Mouse (Mus musculus) heart, adult 18-20 months (tissue): Measurements from ENCODE around the gene Orai3. TPM values are rescaled to one million over a fixed set of nuclear protein-coding genes. Genes with fewer than 3 reads are reported as not detected.
A peak's percentile ranks its signal among the peaks of the same experiment; 100 is the strongest.

Experiments used
- DNase-seq, 2 experiments: peaks; one replicate each; pipeline ENCODE4 v3.0.0; 2021 to 2022; ENCODE audit warnings: mixed read lengths in 1 of 2
- total RNA-seq, 2 experiments: library from RNA; stranded (reverse); gene quantifications; 2 replicates each; pipeline ENCODE4 v1.2.3; 2021

Orai3 gene
- total RNA-seq, 2 experiments from 2014 or later, result 20.5 to 26.4 TPM

DNA sequence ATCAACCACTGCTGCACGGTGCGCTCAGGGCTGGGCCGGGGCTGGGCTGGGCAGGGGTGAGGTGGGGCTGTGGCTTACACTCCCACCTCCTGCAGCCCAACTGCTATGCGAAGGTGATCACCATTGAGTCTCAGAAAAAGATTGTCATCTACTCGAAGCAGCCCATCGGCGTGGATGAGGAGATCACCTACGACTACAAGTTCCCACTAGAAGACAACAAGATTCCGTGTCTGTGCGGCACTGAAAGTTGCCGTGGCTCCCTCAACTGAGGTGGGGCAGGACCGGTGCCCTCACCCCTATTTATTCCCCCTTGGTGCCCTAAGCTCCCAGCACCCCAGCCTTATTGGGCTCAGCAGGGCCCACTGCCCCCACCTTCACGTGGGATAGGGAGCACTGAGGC lies 29.6 kb downstream of the Orai3 start:
- no peak for DNase-seq

DNA sequence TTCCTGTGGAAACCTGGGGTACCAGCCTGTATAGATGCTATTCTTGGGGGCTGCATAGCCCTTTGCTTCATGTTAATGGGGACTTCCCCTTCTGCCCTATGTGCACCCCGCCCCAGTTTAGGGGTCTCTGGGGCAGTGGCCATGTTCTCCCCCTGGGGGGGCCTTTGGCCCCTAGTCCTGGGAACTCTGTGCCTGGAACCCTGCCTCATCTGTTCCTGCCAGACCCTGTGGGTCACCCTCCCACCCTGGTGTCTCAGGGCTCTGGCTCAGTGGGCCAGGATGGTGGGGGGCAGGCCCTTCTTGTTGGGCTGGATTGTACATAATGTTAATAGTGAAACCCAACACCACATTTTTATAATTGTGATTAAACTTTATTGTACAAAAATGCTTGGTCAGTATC lies 30.1 kb downstream of the Orai3 start:
- no peak for DNase-seq

DNA sequence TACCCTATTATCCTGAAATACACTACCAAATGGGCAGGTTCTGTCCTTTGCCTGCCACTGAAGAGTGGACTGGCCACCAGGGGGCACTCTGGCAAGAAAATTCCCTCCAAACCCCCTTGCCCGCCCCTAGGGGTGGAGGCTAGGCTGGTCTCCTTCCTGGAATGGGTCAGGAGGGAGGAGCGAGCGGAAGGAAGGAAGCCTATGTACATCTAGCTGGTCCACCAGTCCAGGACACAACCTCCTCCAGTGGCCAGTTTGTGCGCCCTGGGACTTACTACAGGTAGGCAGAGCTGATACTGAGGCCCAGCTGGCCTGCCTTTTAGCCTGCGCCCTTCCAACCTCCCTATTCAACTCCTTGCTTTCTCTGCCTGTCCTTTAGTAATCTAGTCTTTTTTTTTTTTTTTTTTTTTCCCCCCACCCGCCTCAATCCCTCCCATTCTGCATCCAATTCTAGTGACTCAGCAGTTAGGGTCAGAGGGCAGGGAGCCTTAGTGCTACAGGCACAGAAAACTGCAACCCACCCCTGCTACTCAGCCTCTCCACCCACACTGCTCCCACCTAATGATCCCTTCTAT lies 30.9 kb downstream of the Orai3 start, which contains the start of gene Hsd3b7:
Gene Hsd3b7, plus strand, starts transcription at position 170 of the 575 bp plus-strand sequence.
- peak; percentile 96 to 98 for DNase-seq

DNA sequence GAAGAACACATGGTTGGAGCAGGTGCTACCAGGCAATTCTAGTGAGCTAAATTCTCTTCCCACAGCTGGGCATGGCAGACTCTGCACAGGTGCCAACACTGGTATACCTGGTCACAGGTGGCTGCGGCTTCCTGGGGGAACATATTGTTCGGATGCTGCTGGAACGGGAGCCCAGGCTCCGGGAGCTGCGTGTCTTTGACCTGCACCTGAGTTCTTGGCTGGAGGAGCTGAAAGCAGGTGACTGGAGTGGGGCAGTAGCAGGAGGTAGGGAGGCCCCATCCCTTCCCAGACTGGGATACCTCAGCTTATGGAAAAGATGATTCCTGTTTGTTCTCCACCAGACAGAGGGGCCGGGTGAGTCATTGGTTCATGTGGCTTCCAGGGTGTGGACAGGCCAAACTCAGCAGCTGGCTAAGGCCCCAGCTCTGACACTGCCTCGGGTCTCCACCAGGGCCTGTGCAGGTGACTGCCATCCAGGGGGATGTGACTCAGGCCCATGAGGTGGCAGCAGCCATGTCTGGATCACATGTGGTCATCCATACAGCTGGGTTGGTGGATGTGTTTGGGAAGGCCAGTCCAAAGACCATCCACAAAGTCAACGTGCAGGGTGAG lies 31.5 kb downstream of the Orai3 start:
- peak; percentile 25 to 34 for DNase-seq

DNA sequence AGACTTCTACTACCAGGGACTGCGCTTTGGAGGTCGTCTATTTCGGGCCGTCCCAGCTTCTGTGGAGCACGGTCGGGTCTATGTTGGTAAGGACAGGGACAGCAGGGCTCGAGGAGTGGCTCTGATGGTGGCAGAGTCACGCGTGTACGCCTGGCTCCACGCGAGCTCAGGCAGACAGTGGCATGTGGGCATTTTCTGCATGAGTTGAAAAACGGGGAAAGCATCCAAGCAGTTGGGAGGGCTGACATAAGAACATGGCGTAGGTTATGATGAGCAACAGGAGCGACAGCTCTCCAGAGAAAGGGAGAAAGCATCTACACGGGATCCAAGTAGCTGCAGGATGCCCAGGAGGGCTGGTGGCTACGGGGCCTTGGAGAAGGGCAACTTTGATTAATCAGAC lies 32.7 kb downstream of the Orai3 start:
- DNase-seq, result no peak

DNA sequence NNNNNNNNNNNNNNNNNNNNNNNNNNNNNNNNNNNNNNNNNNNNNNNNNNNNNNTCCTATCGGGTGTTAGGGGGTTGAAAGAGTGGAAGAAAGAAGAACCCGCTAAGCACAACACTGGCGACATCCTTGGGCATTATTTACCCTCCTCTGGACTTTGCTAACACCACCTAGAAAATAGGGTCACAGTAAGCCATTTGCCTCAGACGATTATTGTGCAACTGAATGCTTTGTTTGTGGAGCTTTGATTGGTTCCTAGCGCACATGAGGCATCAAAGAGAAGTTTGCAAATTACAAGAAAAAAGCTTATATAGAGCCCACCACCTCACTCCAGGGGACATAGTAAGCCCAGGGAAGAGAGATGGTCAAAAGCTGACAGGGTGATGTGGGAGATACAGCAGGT lies 39.2 kb downstream of the Orai3 start:
- DNase-seq, result no peak

DNA sequence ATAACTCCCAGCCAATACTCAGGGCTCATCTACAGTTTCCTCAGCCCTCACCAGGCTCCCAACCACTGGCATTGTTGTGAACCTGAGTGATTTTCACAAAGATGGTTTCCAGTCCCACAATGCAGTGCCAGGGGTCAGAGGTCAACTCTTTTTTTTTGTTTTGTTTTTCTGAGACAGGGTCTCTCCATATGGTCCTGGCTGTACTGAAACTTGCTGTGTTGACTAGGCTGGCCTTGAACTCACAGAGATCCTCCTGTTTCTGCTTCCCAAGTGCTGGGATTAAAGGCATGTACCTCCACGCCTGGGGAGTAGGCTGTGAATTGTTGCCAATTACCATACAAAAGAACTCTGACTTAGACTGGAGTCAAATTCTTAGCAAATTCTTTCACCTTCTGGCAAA lies 40.2 kb downstream of the Orai3 start:
- DNase-seq, result no peak

DNA sequence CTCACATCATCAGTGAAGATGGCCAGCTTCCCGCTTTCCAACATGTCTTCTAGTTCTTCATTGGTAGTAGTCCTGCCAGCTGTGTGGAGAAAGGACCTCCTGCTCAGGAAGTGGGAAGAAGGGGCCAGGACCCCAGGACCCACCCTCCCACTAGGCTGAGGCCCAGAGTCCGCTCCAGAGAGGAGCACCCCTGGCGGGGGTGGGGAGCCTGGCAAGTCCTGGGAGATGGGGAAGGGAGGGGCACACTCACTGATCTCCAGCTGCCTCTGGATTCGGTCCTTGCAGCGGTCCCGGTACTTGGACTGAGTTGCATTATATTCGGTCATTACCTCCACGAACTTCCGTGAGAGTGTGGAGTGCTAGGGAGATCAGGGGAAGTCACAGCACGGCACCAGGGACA lies 41.0 kb downstream of the Orai3 start:
- DNase-seq, result no peak

DNA sequence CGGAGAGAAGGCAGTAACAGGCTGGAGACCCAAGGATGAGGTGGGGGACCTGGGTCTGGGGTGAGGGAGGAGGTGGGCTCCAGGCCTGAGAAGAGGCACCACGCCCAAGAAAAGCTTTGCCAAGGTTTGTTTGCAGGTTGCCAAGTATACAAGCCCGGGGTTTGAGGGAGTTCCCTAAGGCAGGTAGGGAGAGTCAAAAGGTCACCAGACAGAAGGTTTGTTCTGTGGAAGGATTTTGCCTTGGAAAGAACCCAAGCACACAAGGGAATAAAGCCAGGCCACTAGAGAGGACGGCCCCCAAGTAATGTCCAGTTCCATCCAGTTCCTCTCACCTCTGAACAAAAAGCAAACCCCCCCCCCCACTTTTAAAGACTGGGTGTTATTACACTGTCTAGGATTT lies 41.6 kb downstream of the Orai3 start:
- no peak for DNase-seq

DNA sequence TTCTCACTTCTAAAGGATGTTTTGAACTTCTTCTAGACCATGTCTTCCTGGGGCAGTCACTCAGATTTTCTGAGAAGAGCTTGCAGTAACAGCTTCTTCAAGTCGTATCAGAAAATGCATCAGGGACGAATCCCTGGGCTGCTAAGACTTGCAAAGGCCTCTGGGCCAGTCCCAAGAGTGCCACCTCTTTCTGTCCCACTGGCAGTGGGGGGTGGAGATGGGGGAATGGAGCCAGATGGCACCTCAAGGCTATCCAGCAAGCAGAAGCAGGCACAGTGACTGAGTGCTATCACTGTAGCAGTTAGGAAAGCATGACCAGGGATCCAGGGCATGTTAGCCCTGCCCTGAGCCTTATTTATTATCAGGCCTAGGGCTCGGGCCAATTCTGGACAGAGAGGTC lies 42.7 kb downstream of the Orai3 start:
- no peak for DNase-seq

DNA sequence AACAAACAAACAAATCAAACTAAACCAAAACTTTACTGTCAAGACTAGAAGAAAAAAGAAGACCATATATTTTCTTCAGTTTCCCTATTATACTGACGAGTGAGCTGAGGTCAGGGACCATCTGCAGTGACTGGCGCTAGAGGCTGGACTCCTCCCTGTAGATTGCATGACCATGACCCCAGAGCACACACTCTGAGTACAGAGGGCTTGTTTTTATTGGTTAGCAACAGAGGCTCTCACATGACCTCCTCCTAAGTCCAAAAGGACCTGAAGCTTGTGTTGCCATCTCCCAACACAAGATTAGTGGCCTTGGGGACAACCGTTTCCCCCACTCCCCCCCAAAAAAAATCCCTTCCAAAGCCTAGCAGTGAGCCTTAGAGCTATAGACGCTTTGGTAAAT lies 44.2 kb downstream of the Orai3 start:
- DNase-seq, result peak in 1 of 2 experiments; percentile 69

DNA sequence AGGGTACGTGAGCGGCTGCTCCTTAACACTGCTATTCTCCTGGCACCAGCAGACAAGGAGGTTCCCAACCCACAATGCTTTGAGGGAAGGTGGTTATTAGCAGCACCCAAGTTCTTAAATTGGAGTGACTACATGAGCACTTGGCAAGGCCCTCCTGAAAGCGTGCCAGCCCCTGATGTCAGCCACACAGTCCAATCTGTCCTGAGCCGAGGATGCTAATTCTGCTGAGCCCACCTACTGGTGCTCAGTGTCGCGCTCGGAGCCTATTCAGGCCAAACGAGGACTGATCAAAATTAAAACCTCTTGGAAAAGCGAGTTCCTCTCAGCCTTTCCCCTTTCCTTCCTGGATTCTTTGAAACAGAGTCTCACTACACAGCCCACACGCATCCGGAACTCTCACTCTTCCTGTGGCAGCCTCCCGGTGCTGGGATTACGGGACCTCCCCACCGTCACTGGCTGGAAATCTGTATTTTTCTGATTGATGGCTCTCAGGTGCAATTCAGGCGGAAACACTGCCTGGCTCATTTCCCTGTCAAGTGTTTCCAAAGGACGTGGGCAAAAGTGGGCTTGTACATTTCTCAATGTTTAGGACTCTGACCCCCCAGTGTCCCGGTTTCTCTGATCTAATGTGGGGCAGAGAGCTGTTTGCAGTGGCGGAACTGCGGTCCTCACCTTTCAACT lies 44.8 kb downstream of the Orai3 start:
- DNase-seq, result peak; percentile 90 to 91

DNA sequence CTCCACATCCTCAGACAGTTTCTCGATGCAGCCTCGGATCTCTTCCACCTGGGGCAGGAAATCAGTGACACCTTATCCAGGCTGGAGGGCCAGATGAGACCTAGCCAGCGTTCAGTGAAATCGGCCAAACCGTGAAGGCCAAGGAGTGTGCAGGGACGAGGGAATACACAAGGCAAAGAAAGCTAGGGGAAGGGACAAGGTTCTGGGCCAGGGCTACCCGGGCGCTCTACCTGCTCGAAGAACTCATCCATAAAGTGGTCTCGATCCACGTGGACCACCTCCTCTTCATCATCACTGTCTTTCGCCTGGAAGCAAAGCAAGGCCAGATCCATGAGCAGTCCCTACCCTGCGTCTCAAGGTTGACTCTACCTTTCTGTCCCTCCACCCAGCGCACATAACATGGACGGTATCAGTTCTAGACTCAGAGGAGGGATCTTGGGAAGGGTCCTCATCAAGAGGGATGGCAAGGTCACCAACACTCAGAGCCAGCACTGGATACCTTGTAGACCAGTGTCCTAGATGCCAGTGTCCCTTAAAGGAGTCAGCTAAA lies 45.6 kb downstream of the Orai3 start:
- DNase-seq, result no peak

DNA sequence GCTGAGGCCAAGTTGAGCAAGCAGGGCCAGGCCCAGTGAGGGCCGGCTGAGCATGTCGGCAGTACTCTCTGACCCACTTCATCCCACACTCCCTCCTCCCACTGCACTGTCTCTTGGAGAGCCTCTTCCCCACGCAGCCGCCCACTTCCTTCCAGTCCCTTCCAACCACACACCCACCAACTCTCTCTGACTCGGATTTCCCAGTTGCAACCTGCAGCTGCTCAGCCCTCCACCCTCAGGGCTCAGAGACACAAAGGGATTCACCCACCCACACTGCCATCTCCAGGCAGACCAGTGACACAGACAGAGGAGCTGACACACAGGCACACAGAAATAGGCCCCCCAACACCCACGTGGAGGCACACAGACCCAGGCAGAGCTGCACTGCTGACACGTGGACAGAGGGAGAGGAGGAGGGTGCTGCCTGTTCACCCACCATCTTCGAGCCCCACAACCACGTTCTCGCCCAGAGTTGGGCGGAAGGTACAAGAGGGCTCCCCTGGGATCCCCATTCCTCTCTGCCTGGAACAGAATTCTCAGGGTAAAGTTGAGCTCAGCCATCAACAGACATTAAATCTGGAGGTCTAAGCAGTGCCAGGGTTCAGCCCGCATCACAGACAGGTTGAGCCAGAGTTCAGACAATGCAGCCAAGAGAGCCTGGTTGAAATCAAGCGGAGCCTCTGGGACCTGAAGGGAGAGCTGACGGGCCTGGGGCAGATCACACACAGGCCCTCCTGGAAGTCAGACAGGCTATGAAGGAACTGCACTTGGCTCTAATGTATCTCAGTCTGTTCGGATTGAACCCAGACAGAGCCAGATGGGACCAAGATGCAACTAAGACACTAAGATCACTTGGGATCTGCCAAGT lies 46.6 kb downstream of the Orai3 start:
- DNase-seq, result peak; percentile 68 to 78

DNA sequence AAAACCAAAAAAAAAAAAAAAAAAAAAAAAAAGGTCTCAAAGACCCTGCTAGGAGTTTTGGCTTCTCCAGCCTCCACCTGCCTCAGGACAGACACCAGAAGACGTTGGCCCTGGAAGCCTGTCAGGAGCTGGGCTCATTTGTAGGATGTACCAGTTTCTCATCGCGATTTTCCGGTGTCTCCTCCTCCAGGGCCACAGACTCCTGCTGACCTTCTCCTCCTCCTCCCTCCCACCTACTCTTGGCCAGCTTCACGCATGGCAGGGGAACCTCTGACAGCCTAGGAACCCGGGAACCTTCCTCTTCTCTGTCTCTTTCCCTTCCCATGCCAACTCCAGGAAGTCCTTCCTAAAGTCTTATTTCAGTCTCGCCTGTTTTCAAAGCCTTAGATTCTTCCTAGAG lies 47.4 kb downstream of the Orai3 start:
- no peak for DNase-seq

DNA sequence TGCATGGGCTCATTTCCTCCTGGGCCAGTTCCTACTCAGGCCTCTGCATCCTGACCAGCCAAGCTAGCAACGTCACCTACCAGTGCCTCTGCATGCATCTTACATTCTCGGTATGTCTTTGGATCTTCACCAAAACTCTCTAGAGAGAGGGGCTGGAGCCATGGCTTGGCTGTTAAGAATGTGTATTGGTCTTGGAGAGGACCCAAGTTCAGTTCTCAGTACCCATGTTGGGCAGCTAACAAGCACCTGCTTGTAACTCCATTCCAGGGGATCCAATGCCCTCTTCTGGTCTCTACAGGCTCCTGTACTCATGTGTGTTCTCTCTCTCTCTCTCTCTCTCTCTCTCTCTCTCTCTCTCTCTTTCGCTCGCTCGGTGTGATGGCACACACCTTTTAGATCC lies 48.2 kb downstream of the Orai3 start:
- no peak for DNase-seq

DNA sequence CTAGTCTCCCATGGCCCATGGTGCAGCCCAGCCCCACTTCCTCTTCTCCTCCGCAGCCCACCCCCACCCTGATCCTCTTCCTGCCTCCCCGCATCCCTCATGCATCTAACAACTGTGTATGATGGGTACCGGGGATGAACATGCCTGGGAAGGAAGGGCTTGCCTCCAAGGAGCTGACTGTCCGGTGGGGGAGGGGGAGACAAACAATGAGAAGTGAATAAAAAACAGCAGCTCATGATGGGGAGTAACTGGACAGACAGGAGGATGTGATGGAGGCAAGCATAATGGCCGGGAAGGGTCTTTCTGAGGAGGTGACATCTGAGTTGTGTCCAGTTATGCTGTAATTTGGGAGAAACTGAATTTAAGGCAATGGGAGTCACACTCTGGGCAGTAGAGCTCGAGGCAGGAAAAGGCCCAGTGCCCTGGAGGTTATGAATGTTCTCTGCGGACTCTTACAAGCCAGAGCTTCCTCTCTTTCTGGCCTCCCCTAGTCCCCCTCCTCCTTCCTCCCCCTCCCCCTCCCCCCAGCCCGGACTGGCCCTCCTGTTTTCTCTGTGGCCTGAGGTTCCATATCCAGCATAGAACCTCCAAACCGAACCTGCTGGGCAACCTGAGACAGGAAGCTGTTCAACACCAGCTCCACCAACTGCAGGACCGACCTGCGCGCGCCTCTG lies 51.4 kb downstream of the Orai3 start:
- DNase-seq, result no peak

DNA sequence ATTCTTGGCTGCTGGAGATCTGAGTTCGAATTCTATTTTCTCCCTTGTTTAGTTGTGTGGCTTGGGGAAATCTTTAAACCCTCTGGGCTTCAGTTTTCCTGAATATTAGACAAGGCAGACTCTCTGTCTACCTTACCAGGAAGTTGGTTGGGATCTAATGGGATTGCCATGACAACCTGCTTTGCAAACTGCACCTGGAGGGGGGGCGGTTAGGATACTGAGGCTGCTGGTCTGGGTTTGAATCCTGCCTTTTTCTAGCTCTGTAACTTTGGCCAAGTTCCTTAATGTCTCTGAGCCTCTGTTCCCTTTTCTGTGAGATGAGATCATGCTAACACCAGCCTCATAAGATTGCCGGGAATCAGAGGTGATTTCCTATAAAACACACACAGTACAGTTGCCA lies 52.9 kb downstream of the Orai3 start:
- no peak for DNase-seq

DNA sequence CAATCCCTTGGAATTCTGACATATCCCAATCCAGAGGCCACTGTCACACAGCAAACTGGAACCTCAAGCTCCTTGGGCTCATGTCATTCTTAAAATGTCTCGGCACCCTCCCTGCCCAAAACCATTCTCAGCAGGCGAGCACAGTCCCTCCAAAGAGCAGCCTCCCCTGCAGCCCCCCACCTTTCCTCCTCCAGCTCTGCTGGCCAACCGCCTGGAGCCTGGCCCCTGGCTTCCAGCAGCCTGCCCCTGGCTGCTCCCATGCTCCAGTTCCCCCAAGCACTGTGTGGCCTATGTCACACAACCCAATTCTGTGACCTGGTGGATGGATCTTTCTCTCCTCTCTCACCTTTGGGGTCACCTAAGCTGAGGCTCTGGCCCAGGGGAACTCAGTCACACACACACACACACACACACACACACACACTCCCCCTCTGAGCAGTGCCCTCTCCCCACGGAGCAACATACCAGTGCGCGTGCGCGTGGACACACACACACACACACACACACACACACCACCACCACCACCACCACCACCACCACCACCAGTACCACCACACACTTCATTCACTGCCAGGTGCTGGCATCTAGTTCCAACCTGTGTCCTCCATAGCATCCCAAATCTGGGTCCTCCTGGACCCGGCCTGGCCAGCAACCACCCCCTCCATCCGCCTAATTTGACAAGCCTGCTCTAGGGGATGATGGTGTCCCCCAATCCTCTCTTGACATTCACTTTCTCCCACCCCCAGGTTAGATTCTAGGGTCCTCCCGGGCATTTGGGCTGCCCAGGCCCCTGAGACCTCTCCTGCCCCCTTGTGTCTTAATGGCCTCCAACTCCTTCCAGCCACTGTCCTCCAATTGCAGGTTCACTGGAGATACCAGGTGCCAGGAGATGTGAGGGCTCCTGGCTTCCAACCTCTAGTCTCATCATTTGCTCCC lies 53.9 kb downstream of the Orai3 start:
- DNase-seq, result no peak

DNA sequence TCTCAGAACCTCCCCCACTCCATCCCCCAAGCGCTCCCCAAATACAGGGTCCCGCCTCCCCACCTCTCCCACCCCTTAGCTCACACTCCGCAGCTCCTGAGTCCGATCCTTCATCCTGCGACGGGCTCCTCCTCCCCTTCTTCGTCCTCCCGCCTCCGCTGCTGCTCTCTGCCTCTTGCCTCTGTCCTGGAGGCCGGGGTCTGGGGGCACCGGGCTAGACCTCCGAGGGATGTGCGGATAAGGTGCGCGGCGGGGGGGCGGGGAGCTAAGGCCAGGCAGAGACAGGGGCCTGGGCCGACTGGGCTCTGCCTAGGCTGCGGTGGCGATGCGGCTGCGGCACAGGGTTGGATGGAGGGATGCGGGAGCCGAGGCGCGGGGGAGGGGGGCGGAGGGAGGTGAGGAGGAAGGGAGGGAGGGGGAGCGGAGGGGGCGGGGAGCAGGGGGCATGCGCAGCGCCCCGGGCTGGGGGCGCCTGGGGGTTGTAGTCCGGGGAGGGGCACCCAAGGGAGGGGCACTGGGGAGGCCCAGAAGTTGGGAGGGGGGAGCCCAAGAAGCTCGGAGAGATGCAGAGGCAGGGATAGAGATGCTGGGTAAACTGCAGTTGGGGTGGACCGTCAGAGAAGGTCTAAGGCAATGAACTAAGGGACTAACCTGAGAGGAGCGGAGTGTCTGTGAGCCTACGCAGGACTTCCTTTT lies 54.7 kb downstream of the Orai3 start, which contains the start of the genes Stx4a and Stx1b:
Gene Stx4a, plus strand, starts transcription at position 119 of the 696 bp plus-strand sequence.
Gene Stx1b, minus strand, starts transcription at position 374 of the 696 bp plus-strand sequence.
- DNase-seq, result no peak
